Mouse (Mus musculus) left cerebral cortex, postnatal 25 days (tissue): ENCODE measurements around the gene Cpxm2. TPM values are rescaled to one million over a fixed set of nuclear protein-coding genes. Genes with fewer than 3 reads are reported as not detected.

Source experiments
- DNase-seq, 2 experiments: peaks; one replicate each; pipeline ENCODE4 v3.0.0; 2022; ENCODE audit warnings: low spot score in 2 of 2, mixed read lengths in 1 of 2
- intact Hi-C: fragments of 180-260 bp; cut with DNase I; formaldehyde crosslinking; loops from one replicate; pipeline ENCODE4 v1.15.1; 2025
- total RNA-seq, 2 experiments: library from RNA; stranded (reverse); gene quantifications; 2 replicates each; pipeline ENCODE4 v1.2.3; 2021

Cpxm2 gene
- total RNA-seq, 2 experiments from 2014 or later = 3.9 to 4.2 TPM

- no peak for DNase-seq
- intact Hi-C loops = loop anchor here (1.0 to 5.0 kb wide), 4 partner anchors 97 to 160 kb away; no protein-coding TSS in a partner anchor
These were observed 87.0 kb downstream of the Cpxm2 start for GRCm38 (mm10) chr7:132067511-132067910.

GRCm38 (mm10) chr7:132060116-132060515, 94.4 kb downstream of the Cpxm2 start:
- intact Hi-C loops = no loop called here
- DNase-seq = no peak

DNA sequence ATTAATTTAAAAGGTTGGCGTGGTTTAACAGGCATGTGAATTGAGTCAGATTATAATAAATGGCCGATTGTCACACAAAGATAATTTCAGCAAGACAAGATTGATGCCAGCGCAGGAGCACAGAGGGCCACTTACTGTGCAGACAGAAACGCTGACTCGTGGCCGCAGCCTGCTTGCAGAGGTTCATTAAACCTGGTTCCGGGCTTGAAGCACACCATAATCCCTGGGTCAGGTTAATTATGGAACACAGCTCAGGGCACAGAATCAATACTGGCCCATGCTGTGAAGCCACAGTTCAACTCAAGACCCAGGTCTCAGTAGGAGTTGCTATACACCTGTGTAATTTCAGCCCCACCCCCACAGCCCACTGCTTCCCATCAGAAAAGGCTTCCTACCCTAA, 98.0 kb downstream of the Cpxm2 start:
- intact Hi-C loops = no loop called here

DNA sequence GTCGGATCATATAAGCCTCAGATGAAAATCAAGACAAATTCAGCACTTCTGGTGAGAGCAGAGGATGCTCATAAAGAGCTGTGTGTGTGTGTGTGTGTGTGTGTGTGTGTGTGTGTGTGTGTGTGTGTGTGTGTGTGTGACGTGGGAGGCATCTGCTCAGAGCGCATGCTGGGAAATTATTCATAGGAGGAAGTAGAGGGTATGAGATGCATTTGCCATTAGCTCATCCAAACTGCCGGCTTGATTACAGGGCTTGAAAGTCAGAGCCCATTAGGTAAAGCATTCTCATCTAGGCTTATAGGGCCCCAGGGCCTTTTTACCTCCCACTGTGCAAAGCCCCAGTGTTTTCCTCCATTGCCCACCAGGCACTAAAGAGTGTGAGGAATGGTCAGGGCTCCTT, 107.9 kb downstream of the Cpxm2 start:
- DNase-seq = peak in 1 of 2 experiments; percentile 35
- intact Hi-C loops = no loop called here

More for the DNA sequence above, 98.0 kb downstream of the Cpxm2 start:
- DNase-seq = no peak

GRCm38 (mm10) chr7:132031940-132032531, 122.5 kb downstream of the Cpxm2 start:
- peak in 1 of 2 experiments; percentile 66 for DNase-seq
- intact Hi-C loops = no loop called here

GRCm38 (mm10) chr7:132026671-132027070, 127.9 kb downstream of the Cpxm2 start:
- intact Hi-C loops = no loop called here
- peak in 1 of 2 experiments; percentile 27 for DNase-seq

DNA sequence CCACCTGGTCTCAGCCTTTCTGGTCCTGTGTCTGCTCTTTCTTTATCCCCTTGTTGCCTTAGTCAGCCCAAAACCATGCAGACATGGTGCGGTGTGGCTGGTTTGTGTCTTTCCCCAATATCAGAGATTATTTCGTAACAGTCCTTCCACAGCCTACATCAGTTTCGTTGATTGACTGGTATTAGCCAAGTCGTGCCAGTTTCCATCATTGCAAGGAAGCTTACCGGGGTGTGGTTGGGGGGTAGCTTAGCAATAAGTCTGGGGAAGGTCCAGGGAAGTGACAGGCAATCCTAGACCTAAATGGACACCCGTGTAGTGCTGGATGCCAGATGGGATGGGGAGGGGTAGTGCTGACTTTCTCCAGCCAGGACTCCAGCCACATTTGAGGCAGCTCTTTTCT, 128.9 kb downstream of the Cpxm2 start:
- intact Hi-C loops = no loop called here
- DNase-seq = no peak

DNA sequence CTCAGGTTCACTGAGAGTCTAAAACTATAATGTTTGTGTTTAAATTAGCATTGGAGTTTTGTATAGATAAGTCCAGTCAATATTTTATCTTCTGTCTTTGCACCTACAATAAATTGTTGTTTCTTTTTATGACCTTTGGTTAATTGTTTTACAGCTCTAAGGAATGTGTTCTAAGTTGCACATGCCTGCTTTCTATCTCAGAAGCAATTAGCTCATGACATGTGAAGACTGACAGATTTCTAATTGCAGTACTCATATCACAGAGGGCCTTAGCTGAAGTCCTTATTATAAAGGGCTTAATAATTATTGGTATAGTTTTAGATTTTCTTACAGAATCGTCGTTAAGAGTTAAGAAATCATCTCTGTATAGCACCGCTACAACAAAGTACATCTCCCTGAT, 138.6 kb downstream of the Cpxm2 start:
- DNase-seq = no peak
- intact Hi-C loops = no loop called here

DNA sequence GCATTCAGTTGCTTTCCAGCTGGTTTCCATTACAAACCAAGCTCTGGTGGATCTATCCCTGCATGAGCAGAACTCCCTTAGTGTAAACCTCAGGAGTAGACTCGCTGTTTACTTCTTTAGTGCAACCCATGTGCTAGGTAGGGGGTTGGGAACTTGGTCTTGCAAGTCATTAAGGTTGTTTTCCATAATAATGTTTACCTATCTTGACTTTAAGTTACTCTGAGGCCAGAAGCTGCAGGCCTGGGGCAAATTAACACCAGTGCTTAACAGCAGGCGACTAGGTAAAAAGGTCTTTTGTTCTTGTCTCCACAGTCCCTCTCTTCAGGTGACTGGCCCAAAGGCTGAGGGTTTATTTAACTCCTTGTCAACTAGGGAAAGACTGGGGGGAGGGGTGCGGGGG, 139.3 kb downstream of the Cpxm2 start:
- intact Hi-C loops = no loop called here
- DNase-seq = no peak

GRCm38 (mm10) chr7:132013970-132014369, 140.6 kb downstream of the Cpxm2 start:
- intact Hi-C loops = no loop called here

GRCm38 (mm10) chr7:132012969-132013679, 141.4 kb downstream of the Cpxm2 start:
- intact Hi-C loops = no loop called here
- peak in 1 of 2 experiments; percentile 74 for DNase-seq

More at GRCm38 (mm10) chr7:132013970-132014369, 140.6 kb downstream of the Cpxm2 start:
- DNase-seq = peak in 1 of 2 experiments; percentile 37

DNA sequence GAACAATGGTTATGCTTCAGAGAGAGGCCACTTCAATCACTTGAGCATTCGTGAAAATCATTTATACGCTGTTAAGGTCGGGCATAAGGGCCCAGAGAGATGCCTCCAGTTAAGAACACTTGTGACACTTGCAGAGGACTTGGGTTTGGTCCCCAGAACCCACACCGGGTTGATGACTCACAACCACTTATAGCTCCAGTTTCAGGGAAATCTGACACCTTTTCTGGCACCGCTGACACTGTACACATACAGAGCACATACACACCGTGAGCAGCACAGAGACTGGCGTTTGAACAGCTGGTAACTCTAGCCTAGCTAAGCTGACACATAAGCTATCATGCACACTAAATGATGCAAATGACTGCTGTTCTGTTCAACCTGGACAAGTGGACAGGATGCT, 145.5 kb downstream of the Cpxm2 start:
- DNase-seq = no peak
- intact Hi-C loops = no loop called here

GRCm38 (mm10) chr7:132005996-132006696, 148.4 kb downstream of the Cpxm2 start:
- peak; percentile 35 to 53 for DNase-seq
- intact Hi-C loops = no loop called here

DNA sequence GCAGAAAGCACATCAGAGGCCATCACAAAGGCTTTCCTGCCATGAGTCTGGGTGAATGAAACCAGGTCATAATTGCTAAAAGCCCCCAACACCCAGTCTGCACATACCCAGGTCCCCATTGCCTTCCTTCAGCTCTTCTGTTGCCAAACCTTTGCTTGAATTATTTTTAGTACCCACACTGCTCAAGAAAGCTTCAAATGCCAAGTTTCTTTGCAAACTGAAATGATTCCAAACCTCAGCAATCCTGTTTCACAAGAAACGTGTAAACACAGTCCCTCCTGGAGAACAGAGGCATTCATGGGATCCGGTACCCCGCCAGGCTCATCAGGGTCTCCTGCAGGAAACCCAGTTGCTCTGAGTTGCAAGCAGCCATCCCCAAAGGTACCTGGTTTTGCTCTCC, 161.7 kb downstream of the Cpxm2 start:
- peak in 1 of 2 experiments; percentile 61 for DNase-seq

DNA sequence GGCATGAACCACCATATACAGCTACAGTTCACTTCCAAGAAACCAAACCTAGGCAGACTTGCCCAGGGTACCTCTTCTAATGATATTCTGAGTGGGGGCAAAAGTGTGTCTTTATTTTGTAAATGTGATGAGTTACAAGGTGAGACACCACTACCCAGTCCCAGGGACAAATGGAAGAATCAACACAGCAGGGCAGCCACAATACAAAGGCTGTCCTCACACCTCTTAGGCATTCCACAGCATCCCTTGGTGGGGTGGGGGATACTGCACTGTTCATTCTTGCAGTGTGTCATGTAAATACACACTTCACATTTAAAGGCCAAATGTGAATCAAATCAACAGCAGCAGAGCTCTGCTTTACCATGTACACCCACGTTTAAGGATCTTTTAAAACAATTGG, 162.3 kb downstream of the Cpxm2 start:
- intact Hi-C loops = no loop called here

More for the DNA sequence above, 161.7 kb downstream of the Cpxm2 start:
- intact Hi-C loops = no loop called here

DNA sequence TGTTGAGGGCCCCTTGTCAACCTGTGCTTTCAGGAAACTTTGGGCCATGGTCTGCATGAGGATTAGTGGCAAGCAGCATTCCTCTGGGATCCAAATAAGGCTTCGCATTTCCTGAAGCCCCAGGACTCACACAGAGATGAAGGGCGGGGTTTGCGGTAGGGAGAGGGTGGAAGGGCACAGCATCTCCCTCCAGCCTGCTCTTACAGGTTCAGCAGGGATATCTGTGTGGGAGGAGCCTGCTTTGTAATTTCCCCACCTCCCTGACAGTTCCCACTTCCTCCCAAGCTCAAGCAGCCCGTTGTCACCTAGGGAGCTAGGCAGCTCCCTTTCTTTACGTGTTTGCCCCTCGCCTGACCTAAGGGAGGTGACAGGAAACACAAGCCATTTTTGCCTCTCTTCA, 165.5 kb downstream of the Cpxm2 start:
- intact Hi-C loops = no loop called here
- DNase-seq = no peak

More for the DNA sequence above, 162.3 kb downstream of the Cpxm2 start:
- no peak for DNase-seq

Other genes with a start within 250 kb of the Cpxm2 start
- 100 to 1,000 TPM; 122 to 132 TPM for gene Gpr26, start 188.3 kb downstream of the Cpxm2 start, total RNA-seq
- gene Chst15, start 162.5 kb upstream of the Cpxm2 start, total RNA-seq = 10 to 100 TPM; 35.1 to 39.4 TPM